Mouse (Mus musculus) kidney, adult 11 months (tissue): ENCODE measurements around the gene Fam160a2.
"Not testable (repeated sequence)": the region's sequence is repeated elsewhere in the genome, so short reads cannot be mapped to it uniquely, and the experiment has no call there.

Experiments
- DNase-seq: peaks from one replicate; pipeline ENCODE4 v3.0.0; 2022

Fam160a2 gene

GRCm38 (mm10) chr7:105390236-105390635, 9.6 kb downstream of the Fam160a2 start:
- DNase-seq: no peak

DNA sequence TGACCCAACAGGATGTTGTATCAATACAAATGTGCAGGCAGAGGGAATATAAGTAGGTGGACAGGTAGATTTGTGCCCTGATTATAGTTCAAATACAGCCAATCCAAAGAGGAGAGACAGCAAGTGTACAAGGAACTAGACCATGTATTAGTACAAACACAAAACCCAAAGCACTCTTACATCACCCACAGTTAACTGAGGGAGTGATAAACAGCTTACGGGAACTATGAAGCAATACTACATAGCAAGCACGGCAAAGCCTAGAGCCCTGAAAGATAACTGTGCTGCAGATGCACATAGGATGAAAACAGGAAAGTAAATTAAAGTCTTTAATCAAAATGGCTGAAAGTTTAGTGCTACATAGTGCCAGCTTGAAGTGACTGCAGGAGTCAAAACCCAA, 12.2 kb downstream of the Fam160a2 start:
- no peak for DNase-seq

GRCm38 (mm10) chr7:105380329-105380728, 19.5 kb downstream of the Fam160a2 start:
- DNase-seq: no peak

- DNase-seq: no peak
These were observed 25.0 kb downstream of the Fam160a2 start, which contains the start of gene Gm5901 for GRCm38 (mm10) chr7:105374866-105375265. TSS of gene Gm5901 (plus strand) at chr7:105375038.

GRCm38 (mm10) chr7:105373976-105374375, 25.9 kb downstream of the Fam160a2 start:
- no peak for DNase-seq

DNA sequence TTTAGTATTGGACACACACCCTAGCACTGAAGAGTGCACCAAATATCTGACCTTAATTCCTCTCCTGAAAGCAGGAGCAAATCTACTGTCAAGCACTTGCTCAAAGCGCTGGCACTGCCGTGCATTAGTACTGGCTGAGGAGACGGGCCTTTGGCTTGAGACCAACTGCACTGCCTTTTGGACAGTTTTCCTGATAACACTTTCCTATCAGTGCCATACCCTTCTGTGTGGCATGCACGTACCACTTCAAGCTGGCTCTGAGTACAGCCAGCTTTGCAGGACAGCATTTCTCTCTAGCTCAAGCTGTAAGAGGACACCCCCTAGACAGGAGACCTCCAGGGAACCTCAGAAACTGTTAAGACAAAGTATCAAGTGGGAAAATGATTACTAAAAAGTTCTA, 26.3 kb downstream of the Fam160a2 start:
- DNase-seq: no peak

DNA sequence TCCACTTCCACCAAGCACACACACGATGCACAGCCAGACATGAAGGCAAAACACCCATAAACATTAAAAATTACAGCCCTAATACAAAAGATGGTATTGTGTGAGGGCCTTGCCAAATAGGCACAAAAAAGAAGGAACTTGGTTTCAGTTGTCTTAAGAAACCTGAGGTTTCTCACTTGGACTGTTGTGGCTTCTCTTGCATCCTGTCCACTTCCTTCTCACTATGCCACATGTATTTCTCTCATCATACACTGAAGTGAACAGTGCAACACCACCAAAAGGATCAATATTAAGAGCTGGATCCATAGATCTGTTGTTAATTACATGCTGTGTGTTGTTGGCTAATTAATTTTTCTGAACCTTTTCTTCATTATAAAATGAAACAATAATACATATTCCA, 26.9 kb downstream of the Fam160a2 start:
- DNase-seq: no peak

- no peak for DNase-seq
These were observed 31.3 kb downstream of the Fam160a2 start for GRCm38 (mm10) chr7:105368521-105368920.

DNA sequence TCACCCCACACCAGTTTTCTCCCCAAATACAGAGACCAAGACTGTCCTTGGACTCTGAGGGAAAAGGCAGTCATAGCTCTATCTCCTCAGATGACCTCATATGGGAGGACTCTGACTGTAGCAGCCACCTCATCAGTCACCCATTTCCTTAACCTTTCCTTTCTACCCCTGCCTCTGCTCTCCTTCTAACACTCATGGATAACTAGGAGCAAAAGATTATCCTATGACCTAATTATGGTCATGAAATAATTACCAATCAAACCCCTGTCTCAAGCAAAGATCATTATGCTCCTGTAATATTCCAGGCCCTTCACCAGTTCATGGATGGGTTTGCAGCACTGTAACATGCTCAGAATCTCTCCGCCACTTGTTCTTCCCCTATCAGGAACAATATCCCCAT, 31.9 kb downstream of the Fam160a2 start, which contains the start of gene Olfr692:
Olfr692 (plus strand) TSS at position 301 of the 400 bp plus-strand sequence.
- DNase-seq: no peak

- DNase-seq: no peak
These were observed 32.6 kb downstream of the Fam160a2 start for GRCm38 (mm10) chr7:105367268-105367667.

DNA sequence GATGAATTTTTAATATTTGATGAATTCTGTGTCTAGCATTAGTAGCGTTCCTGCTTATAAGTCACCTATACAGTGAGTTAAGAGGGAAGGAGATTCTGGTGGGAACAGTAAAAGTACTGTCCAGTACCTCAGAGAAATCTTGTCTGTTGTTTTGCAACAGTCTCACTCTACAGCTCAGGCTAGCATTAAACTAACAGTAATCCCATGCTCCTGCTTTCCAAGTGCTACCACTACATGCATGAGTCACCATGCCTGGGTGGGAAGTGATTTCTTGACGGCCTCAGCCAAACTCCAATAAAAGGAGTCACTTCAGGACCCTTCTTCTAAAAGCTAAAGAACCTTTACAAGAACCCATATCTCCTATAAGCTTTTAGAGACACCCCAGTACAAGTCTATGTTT, 38.1 kb downstream of the Fam160a2 start:
- no peak for DNase-seq

GRCm38 (mm10) chr7:105356487-105356886, 43.4 kb downstream of the Fam160a2 start:
- not testable (repeated sequence) for DNase-seq

DNA sequence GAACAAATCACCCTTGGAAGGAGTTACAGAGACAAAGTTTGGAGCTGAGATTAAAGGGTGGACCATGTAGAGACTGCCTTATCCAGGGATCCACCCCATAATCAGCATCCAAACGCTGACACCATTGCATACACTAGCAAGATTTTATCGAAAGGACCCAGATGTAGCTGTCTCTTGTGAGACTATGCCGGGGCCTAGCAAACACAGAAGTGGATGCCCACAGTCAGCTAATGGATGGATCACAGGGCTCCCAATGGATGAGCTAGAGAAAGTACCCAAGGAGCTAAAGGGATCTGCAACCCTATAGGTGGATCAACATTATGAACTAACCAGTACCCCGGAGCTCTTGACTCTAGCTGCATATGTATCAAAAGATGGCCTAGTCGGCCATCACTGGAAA, 43.8 kb downstream of the Fam160a2 start:
- DNase-seq: not testable (repeated sequence)

DNA sequence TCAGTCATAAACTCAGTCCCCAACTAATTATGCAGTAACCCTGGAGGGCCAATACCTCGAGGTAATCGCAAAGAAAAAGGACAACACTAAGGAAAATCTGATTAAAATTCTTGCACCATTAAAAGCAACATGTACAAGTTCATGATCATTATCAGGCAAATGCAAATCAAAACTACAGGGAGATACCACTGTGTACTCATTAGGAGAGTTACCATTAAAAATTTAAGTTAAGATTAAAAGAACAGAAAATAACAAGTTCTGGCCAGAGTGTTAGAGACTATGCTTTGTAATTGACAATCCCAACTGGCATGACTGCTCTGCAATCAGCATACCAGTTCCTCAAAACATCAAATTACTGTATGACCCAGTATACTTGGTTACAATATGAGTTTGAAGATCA, 57.1 kb downstream of the Fam160a2 start:
- no peak for DNase-seq

- DNase-seq: no peak
These were observed 57.7 kb downstream of the Fam160a2 start, which contains the start of gene Olfr691 for GRCm38 (mm10) chr7:105342170-105342569. TSS of gene Olfr691 (minus strand) at chr7:105342270.

- DNase-seq: no peak
These were observed 65.8 kb downstream of the Fam160a2 start, which contains the start of gene Olfr690 for GRCm38 (mm10) chr7:105334004-105334403. TSS of gene Olfr690 (minus strand) at chr7:105334104.

- DNase-seq: no peak
These were observed 74.6 kb downstream of the Fam160a2 start for GRCm38 (mm10) chr7:105325302-105325701.
